Mouse (Mus musculus): ENCODE data around the gene Il1rap.

GRCm38 (mm10) chr16:26732566-26732965, 151.1 kb downstream of the Il1rap start:
- TF ChIP-seq CTCF (IDR thresholded peaks at IDR 0.05; ENCODE audit: extremely low read depth, insufficient read length, insufficient replicate concordance, low read depth, low read length) (no peak), POLR2A (IDR thresholded peaks at IDR 0.05; ENCODE audit: low read depth, low read length) (no peak)

Data from small intestine, adult 2 months (tissue).